ENCODE assay signal across 8 mouse cellular contexts in genomic region chr13:48027775-48028489, GRCm38 (mm10).
DNase-seq lines count a peak whose midpoint lies in the region; ATAC-seq and TF ChIP-seq lines count a peak whose summit lies in the region.

No protein-coding gene starts in this region.

- H3K4me3 ChIP-seq in hindbrain, postnatal 0 days (ENCODE audit: low read length): no peak overlapping the region
- H3K4me3 ChIP-seq in hindbrain, embryonic 10.5 days: no peak overlapping the region

- no peaks in the 10 kb centered on the region for H3K27me3 ChIP-seq in hindbrain, postnatal 0 days (ENCODE audit: insufficient read depth, low read length)
- no peaks in the 10 kb centered on the region; the same call in 1 of the 2 replicates for H3K27me3 ChIP-seq in hindbrain, embryonic 10.5 days (ENCODE audit: insufficient read depth, poor library complexity, severe bottlenecking)

- 32% methylated on average over 7 of the region's 7 CpGs for WGBS in hindbrain, postnatal 0 days
- WGBS in hindbrain, embryonic 10.5 days: 86% methylated on average over 7 of the region's 7 CpGs

- H3K4me2 ChIP-seq in hindbrain, postnatal 0 days (ENCODE audit: low read depth, low read length): 0 out of 2 replicates have a peak overlapping the region, but pooled peaks have one; percentile 18

- peak; percentile 93 for DNase-seq in hindbrain, postnatal 0 days (ENCODE audit: low spot score)
- DNase-seq in hindbrain, embryonic 10.5 days (ENCODE audit: low spot score): no peak
- peak; percentile 73 for DNase-seq in cerebellum, adult 11 months
- DNase-seq in frontal cortex, postnatal 36 days (ENCODE audit: low spot score in 2 of 2): peak; percentile 65 to 85
- DNase-seq in kidney, postnatal 4 days: peak; percentile 63 to 70
- peak; percentile 31 for DNase-seq in lung, postnatal 25 days (ENCODE audit: low spot score)
- DNase-seq in urinary bladder, postnatal 4 days (ENCODE audit: low spot score in 2 of 2): peak; percentile 56 to 67
- no peak for DNase-seq in spleen, postnatal 14 days (ENCODE audit: low spot score in 2 of 2)

- no peaks in the 10 kb centered on the region for H3K36me3 ChIP-seq in hindbrain, postnatal 0 days (ENCODE audit: insufficient read depth, low read length)
- no peaks in the 10 kb centered on the region for H3K36me3 ChIP-seq in hindbrain, embryonic 10.5 days

- peak; percentile 70; the same call in 1 of the 2 replicates for ATAC-seq in hindbrain, postnatal 0 days

- H3K27ac ChIP-seq in hindbrain, postnatal 0 days: no peak overlapping the region
- no peak overlapping the region for H3K27ac ChIP-seq in hindbrain, embryonic 10.5 days

- H3K9me3 ChIP-seq in hindbrain, postnatal 0 days (ENCODE audit: low read length): no peaks in the 10 kb centered on the region
- no peaks in the 10 kb centered on the region for H3K9me3 ChIP-seq in hindbrain, embryonic 10.5 days

- no peak overlapping the region for H3K9ac ChIP-seq in hindbrain, postnatal 0 days (replicated peaks; ENCODE audit: low read length)

- peaks cover 10% of the 10 kb centered on the region for H3K4me1 ChIP-seq in hindbrain, postnatal 0 days (ENCODE audit: insufficient read depth, low read length)
- H3K4me1 ChIP-seq in hindbrain, embryonic 10.5 days (replicated peaks): peaks cover 4% of the 10 kb centered on the region; the same call in 1 of the 2 replicates

- no peak for TF ChIP-seq CTCF in hindbrain, postnatal 0 days (IDR thresholded peaks at IDR 0.05; ENCODE audit: low read depth)

Comparison
In these comparisons a context has a peak if more than half of its experiments do, and no peak if none do; other contexts are left out.
1. DNase-seq: peak in hindbrain, postnatal 0 days (single experiment), cerebellum, adult 11 months (single experiment), frontal cortex, postnatal 36 days (2 of 2), kidney, postnatal 4 days (2 of 2), lung, postnatal 25 days (single experiment) and urinary bladder, postnatal 4 days (2 of 2); none in hindbrain, embryonic 10.5 days (single experiment) and spleen, postnatal 14 days (0 of 2).